In genomic region chr15:99846633-99847032, GRCm38 (mm10) we compare ENCODE assay signal across 16 mouse cellular contexts. TPM values are rescaled to one million over a fixed set of nuclear protein-coding genes. Genes with fewer than 3 reads are reported as not detected.
DNase-seq lines count a peak whose midpoint lies in the region; ATAC-seq lines count a peak whose summit lies in the region.
"Had no signal": no experiment of that assay in that cellular context is flagged by ENCODE, and none has a peak within 500 bp of the region (broad histone marks: within the 10 kb centered on the region; RNA-seq: fewer than 3 reads in every experiment).

No protein-coding gene starts in this region.

- H3K4me1 ChIP-seq in kidney, embryonic 16.5 days (ENCODE audit: insufficient read depth, low read length) = peaks cover 22% of the 10 kb centered on the region
- H3K4me1 ChIP-seq in midbrain, embryonic 14.5 days (ENCODE audit: control insufficient read depth, insufficient read depth, low read length) = no peaks in the 10 kb centered on the region
- H3K4me1 ChIP-seq in midbrain, embryonic 13.5 days (replicated peaks) = 0 out of 2 replicates have a peak, but pooled peaks cover 4% of the 10 kb centered on the region

- no peaks in the 10 kb centered on the region for H3K9me3 ChIP-seq in kidney, embryonic 16.5 days (ENCODE audit: low read length)
- no peaks in the 10 kb centered on the region for H3K9me3 ChIP-seq in midbrain, embryonic 14.5 days (ENCODE audit: control insufficient read depth, low read length)
- H3K9me3 ChIP-seq in midbrain, embryonic 13.5 days = no peaks in the 10 kb centered on the region
- H3K9me3 ChIP-seq: forebrain, embryonic 10.5 days; hindbrain, embryonic 13.5 days; liver, embryonic 13.5 days; midbrain, embryonic 10.5 days had no signal

- ATAC-seq in kidney, embryonic 16.5 days (ENCODE audit: low FRiP score, low TSS enrichment) = no peak
- ATAC-seq in midbrain, embryonic 14.5 days (ENCODE audit: low FRiP score, low TSS enrichment) = no peak
- no peak for ATAC-seq in midbrain, embryonic 13.5 days
- peak; percentile 31; the same call in 1 of the 2 replicates for ATAC-seq in megakaryocyte progenitor cell, adult 5-6 weeks (replicated peaks; ENCODE audit: poor library complexity)

- peak overlapping the region; percentile 28; the same call in 1 of the 2 replicates for H3K4me2 ChIP-seq in kidney, embryonic 16.5 days (replicated peaks; ENCODE audit: low read depth, low read length)
- no peak overlapping the region for H3K4me2 ChIP-seq in midbrain, embryonic 14.5 days (ENCODE audit: low read length)
- no peak overlapping the region for H3K4me2 ChIP-seq in midbrain, embryonic 13.5 days (replicated peaks)
- H3K4me2 ChIP-seq: hindbrain, embryonic 13.5 days; liver, embryonic 13.5 days had no signal

- no peaks in the 10 kb centered on the region for H3K27me3 ChIP-seq in kidney, embryonic 16.5 days (ENCODE audit: insufficient read depth, low read length)
- no peaks in the 10 kb centered on the region for H3K27me3 ChIP-seq in midbrain, embryonic 14.5 days (ENCODE audit: control insufficient read depth, insufficient read depth, low read length)
- H3K27me3 ChIP-seq in midbrain, embryonic 13.5 days = no peaks in the 10 kb centered on the region
- H3K27me3 ChIP-seq: hindbrain, embryonic 13.5 days; liver, embryonic 13.5 days had no signal

- 50% methylated on average over 6 of the region's 6 CpGs for WGBS in kidney, embryonic 16.5 days
- 40% methylated on average over 6 of the region's 6 CpGs for WGBS in midbrain, embryonic 14.5 days
- 48% methylated on average over 6 of the region's 6 CpGs for WGBS in midbrain, embryonic 13.5 days

- no peak overlapping the region for H3K9ac ChIP-seq in kidney, embryonic 16.5 days (replicated peaks; ENCODE audit: low read length)
- H3K9ac ChIP-seq in midbrain, embryonic 14.5 days (replicated peaks; ENCODE audit: low read length) = no peak overlapping the region
- no peak overlapping the region for H3K9ac ChIP-seq in midbrain, embryonic 13.5 days (replicated peaks)
- H3K9ac ChIP-seq: hindbrain, embryonic 13.5 days; liver, embryonic 13.5 days had no signal

- no peak for DNase-seq in kidney, adult 8-10 months
- DNase-seq in midbrain, embryonic 14.5 days = peak; percentile 16
- no peak for DNase-seq in neural tube, embryonic 10.5 days (ENCODE audit: extremely low spot score, low spot score)
- no peak for DNase-seq in right cerebral cortex, adult 18-20 months
- DNase-seq: cerebellum, adult 2 months; heart, adult 11 months; layer of hippocampus, adult 9-11 months; liver, embryonic 13.5 days; right cerebral cortex, postnatal 14 days; thymus, postnatal 25 days had no signal

- H3K27ac ChIP-seq in kidney, embryonic 16.5 days (ENCODE audit: low read length) = peak overlapping the region; percentile 40; the same call in 1 of the 2 replicates
- no peak overlapping the region for H3K27ac ChIP-seq in midbrain, embryonic 14.5 days (replicated peaks; ENCODE audit: low read depth, low read length)
- no peak overlapping the region for H3K27ac ChIP-seq in midbrain, embryonic 13.5 days
- H3K27ac ChIP-seq: forebrain, embryonic 10.5 days; hindbrain, embryonic 13.5 days; liver, embryonic 13.5 days; midbrain, embryonic 10.5 days had no signal

- H3K36me3 ChIP-seq in kidney, embryonic 16.5 days (ENCODE audit: insufficient read depth, low read length) = 0 out of 2 replicates have a peak, but pooled peaks cover 4% of the 10 kb centered on the region
- no peaks in the 10 kb centered on the region for H3K36me3 ChIP-seq in midbrain, embryonic 14.5 days (ENCODE audit: control insufficient read depth, insufficient read depth, low read length)
- no peaks in the 10 kb centered on the region for H3K36me3 ChIP-seq in midbrain, embryonic 13.5 days
- H3K36me3 ChIP-seq: liver, embryonic 13.5 days had no signal

- no peak overlapping the region for H3K4me3 ChIP-seq in kidney, embryonic 16.5 days (ENCODE audit: low read length)
- H3K4me3 ChIP-seq in midbrain, embryonic 14.5 days (replicated peaks; ENCODE audit: low read depth, low read length) = no peak overlapping the region
- no peak overlapping the region for H3K4me3 ChIP-seq in midbrain, embryonic 13.5 days (replicated peaks)
- H3K4me3 ChIP-seq: forebrain, embryonic 10.5 days; hindbrain, embryonic 13.5 days; liver, embryonic 13.5 days; midbrain, embryonic 10.5 days had no signal

RNA-seq across cellular contexts. Expression of gene Lima1, which starts 28.6 kb away (rescaled TPM):
- 54.7 and 62.1 TPM in 2 replicates for polyA plus RNA-seq in kidney, embryonic 16.5 days (2015; fragmentation: Nextera tagmentation; extraction: Ambion mirVana)
- 8.5 and 15.3 TPM in 2 replicates for polyA plus RNA-seq in midbrain, embryonic 14.5 days (2014; fragmentation: Nextera tagmentation; extraction: Ambion mirVana)
- polyA plus RNA-seq in midbrain, embryonic 13.5 days (2015; fragmentation: Nextera tagmentation; extraction: Ambion mirVana) = 17.1 and 17.2 TPM in 2 replicates
- 4.8 and 5.0 TPM in 2 replicates for total RNA-seq in megakaryocyte progenitor cell, adult 5-6 weeks (2015)
- 4.2 and 4.8 TPM in 2 replicates for total RNA-seq in megakaryocyte progenitor cell, adult 5-6 weeks (2017)
